Mouse (Mus musculus): ENCODE measurements at regions not wholly inside any gene's neighbourhood (a gene's known extent, or its start where the extent isn't known, plus 50 kb on each side); places are given as distances from the start of the nearest gene placed in this dataset.

DNA sequence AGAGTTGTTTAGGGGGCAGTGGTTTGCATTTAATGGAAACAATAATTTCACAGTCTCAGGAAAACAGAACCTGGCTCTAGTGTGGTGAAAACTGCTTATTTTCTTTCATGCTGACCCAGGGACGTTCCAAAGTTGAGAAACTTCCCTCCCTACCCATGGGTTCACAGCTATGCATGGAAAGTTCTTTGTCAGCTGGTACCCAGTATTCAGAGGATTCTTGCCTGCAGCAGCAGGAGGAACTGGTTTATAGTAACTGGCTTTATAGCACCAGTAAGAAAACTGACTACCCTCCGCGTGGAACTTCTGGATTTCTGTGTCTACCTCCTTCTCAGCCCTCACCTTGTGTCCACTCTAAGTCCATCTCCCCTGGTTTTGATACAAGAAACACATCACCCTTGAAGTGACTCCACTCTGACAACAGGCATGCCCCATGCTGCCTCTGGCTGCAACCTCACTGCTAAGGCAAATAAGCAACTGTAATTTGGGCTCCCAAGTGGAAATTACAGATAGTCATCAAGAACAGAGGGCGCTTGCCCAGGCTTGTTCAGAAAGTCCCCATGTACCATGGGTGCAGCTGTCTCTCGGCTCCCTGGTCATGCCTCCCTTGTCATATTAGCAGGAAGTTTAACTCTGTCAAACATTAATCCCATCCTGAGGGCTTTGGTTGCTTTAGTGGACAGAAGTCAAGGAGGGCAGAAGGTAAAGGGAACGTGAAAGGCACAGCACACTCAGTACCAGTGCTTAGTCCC, 60.6 kb upstream of the Itm2b start:
- TF ChIP-seq MAFK (IDR thresholded peaks at IDR 0.05; ENCODE audit: insufficient read depth, low read depth, low read length) (no peak), ZC3H11A (IDR thresholded peaks at IDR 0.05; ENCODE audit: borderline replicate concordance, low read depth, low read length) (no peak), ZNF384 (IDR thresholded peaks at IDR 0.05; ENCODE audit: low read depth, low read length) (no peak), HCFC1 (IDR thresholded peaks at IDR 0.05; ENCODE audit: borderline replicate concordance, insufficient read depth, low read length) (no peak), CHD2 (IDR thresholded peaks at IDR 0.05; ENCODE audit: low read depth, low read length) (no peak)

All from ES-E14 (cell line).